In the genomic region with DNA sequence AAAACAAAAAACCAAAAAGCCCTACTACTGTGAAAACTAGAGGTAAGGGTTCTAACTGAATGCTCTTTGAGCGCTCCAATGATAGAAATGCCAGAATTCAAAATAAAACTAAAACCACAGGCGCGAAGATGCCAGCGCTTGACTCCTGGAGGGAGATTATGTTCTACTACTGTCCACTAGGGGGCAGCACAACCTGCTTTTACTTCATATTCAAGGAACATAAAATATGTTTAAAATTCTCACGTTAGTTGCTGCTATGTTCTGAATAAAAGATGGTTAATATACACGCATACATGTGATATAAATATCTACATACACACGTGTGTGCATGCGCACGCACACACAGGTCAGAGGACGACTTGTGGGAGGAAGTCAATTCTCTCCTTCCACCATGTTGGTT, we compare ENCODE assay signal across 9 mouse cellular contexts. TPM values are rescaled to one million over a fixed set of nuclear protein-coding genes. Genes with fewer than 3 reads are reported as not detected.
DNase-seq lines count a peak whose midpoint lies in the region; ATAC-seq lines count a peak whose summit lies in the region.
"Had no signal": no experiment of that assay in that cellular context is flagged by ENCODE, and none has a peak within 500 bp of the region (broad histone marks: within the 10 kb centered on the region; RNA-seq: fewer than 3 reads in every experiment).

No protein-coding gene starts in this region.

- WGBS in liver, embryonic 12.5 days (ENCODE audit: insufficient replicate concordance) = 55% methylated on average over 10 of the region's 10 CpGs

- no peak for ATAC-seq in liver, embryonic 12.5 days

- no peak overlapping the region for H3K9ac ChIP-seq in liver, embryonic 12.5 days

- H3K4me1 ChIP-seq in liver, embryonic 12.5 days = no peaks in the 10 kb centered on the region
- H3K4me1 ChIP-seq: megakaryocyte, embryonic 14.5 days had no signal

- H3K36me3 ChIP-seq in liver, embryonic 12.5 days = no peaks in the 10 kb centered on the region

- peak; percentile 51 for DNase-seq in cerebellum, adult 11 months
- DNase-seq in cerebellum, adult 9-11 months = no peak
- peak; percentile 45 for DNase-seq in liver
- DNase-seq in T-cell, adult 2 months (ENCODE audit: low spot score) = peak; percentile 37
- DNase-seq in embryo, embryonic 11.5 days (ENCODE audit: low read depth, low spot score) = peak; percentile 20
- peak; percentile 37 for DNase-seq in left cerebral cortex, postnatal 4 days
- peak; percentile 83 for DNase-seq in testis, postnatal 10 days (ENCODE audit: low spot score)

- H3K4me3 ChIP-seq in liver, embryonic 12.5 days = no peak overlapping the region
- H3K4me3 ChIP-seq: megakaryocyte, embryonic 14.5 days had no signal

- H3K9me3 ChIP-seq in liver, embryonic 12.5 days (replicated peaks) = no peaks in the 10 kb centered on the region
- H3K9me3 ChIP-seq: megakaryocyte, embryonic 14.5 days had no signal

- intact Hi-C loops in left cerebral cortex, postnatal 4 days (cut with DNase I) = loop anchor here (5.0 kb wide), 1 partner anchor 75 kb away; no protein-coding TSS in a partner anchor

- no peak overlapping the region for H3K27ac ChIP-seq in liver, embryonic 12.5 days

- no peak overlapping the region for H3K4me2 ChIP-seq in liver, embryonic 12.5 days

- no peaks in the 10 kb centered on the region for H3K27me3 ChIP-seq in liver, embryonic 12.5 days (replicated peaks)

RNA-seq across cellular contexts. Expression of gene Bend6, which starts 14.8 kb away (rescaled TPM):
- polyA plus RNA-seq in liver, embryonic 12.5 days (2016; fragmentation: Nextera tagmentation; extraction: Ambion mirVana) = 1.5 and 1.8 TPM in 2 replicates
- 100 to 1,000 TPM; 159 to 164 TPM for total RNA-seq in left cerebral cortex, postnatal 4 days (2021)

RNA-seq across cellular contexts. Expression of gene Dst, which starts 15.2 kb away (rescaled TPM):
- polyA plus RNA-seq in liver, embryonic 12.5 days (2016; fragmentation: Nextera tagmentation; extraction: Ambion mirVana) = 5.4 TPM in 2 replicates
- 100 to 1,000 TPM; 282 TPM for total RNA-seq in left cerebral cortex, postnatal 4 days (2021)
